Comparison of ENCODE assay signal across 8 mouse cellular contexts in genomic region chr1:86530871-86531546, GRCm38 (mm10). TPM values are rescaled to one million over a fixed set of nuclear protein-coding genes. Genes with fewer than 3 reads are reported as not detected.
DNase-seq lines count a peak whose midpoint lies in the region; ATAC-seq and TF ChIP-seq lines count a peak whose summit lies in the region.

No protein-coding gene starts in this region.

- peaks cover 50% of the 10 kb centered on the region for H3K36me3 ChIP-seq in limb, embryonic 10.5 days
- H3K36me3 ChIP-seq in splenic B cell, adult 2 months (ENCODE audit: control insufficient read depth, insufficient read depth, low read length, poor library complexity, severe bottlenecking): peaks cover 9% of the 10 kb centered on the region

- no peak for ATAC-seq in megakaryocyte progenitor cell, adult 5-6 weeks (replicated peaks; ENCODE audit: poor library complexity)

- H3K27me3 ChIP-seq in limb, embryonic 10.5 days (ENCODE audit: low read depth, poor library complexity, severe bottlenecking): no peaks in the 10 kb centered on the region
- no peaks in the 10 kb centered on the region for H3K27me3 ChIP-seq in splenic B cell, adult 2 months (ENCODE audit: control insufficient read depth, insufficient read depth, low read length, poor library complexity, severe bottlenecking)

- no peak for DNase-seq in layer of hippocampus, adult 2 months (ENCODE audit: low spot score in 2 of 2)
- DNase-seq in layer of hippocampus, adult 9-11 months: no peak
- DNase-seq in embryo, embryonic 9.5 days (ENCODE audit: extremely low spot score): peak; percentile 69
- DNase-seq in limb, embryonic 10.5 days (ENCODE audit: low spot score): no peak
- peak; percentile 34 for DNase-seq in splenic B cell, adult 2 months (ENCODE audit: low read depth, low spot score)
- no peak for DNase-seq in layer of hippocampus, adult 8-10 months (ENCODE audit: low spot score in 2 of 2)
- no peak for DNase-seq in testis, postnatal 10 days (ENCODE audit: low spot score)

- peaks cover 18% of the 10 kb centered on the region for H3K4me1 ChIP-seq in limb, embryonic 10.5 days

- H3K9me3 ChIP-seq in limb, embryonic 10.5 days (replicated peaks): no peaks in the 10 kb centered on the region

- 12% methylated on average over 4 of the region's 4 CpGs for WGBS in limb, embryonic 10.5 days

- H3K4me3 ChIP-seq in layer of hippocampus, adult 2 months: no peak overlapping the region
- peak overlapping the region; percentile 26; the same call in 1 of the 2 replicates for H3K4me3 ChIP-seq in limb, embryonic 10.5 days

- no peak for TF ChIP-seq CTCF in layer of hippocampus, adult 2 months (conservative IDR thresholded peaks at IDR 0.05)

- H3K27ac ChIP-seq in layer of hippocampus, adult 2 months: peak overlapping the region; percentile 39; the same call in 1 of the 2 replicates
- H3K27ac ChIP-seq in limb, embryonic 10.5 days: no peak overlapping the region; the same call in 1 of the 2 replicates

RNA-seq across cellular contexts. Expression of gene Ptma, which starts 4.5 kb away (rescaled TPM):
- 100 to 1,000 TPM; 478 to 491 TPM for total RNA-seq in layer of hippocampus, adult 2 months (2021)
- 3,283 and 3,422 TPM in 2 replicates for polyA plus RNA-seq in limb, embryonic 10.5 days (2016; fragmentation: Nextera tagmentation; extraction: Ambion mirVana)
- total RNA-seq in layer of hippocampus, adult 8-10 months (2022): 100 to 1,000 TPM; 420 to 464 (median 444) TPM
- total RNA-seq in megakaryocyte progenitor cell, adult 5-6 weeks (2015): 6,310 and 6,455 TPM in 2 replicates
- total RNA-seq in megakaryocyte progenitor cell, adult 5-6 weeks (2017): 6,827 and 7,265 TPM in 2 replicates

RNA-seq across cellular contexts. Expression of gene Pde6d, which starts 51.4 kb away (rescaled TPM):
- 10 to 100 TPM; 49.0 to 54.7 TPM for total RNA-seq in layer of hippocampus, adult 2 months (2021)
- polyA plus RNA-seq in limb, embryonic 10.5 days (2016; fragmentation: Nextera tagmentation; extraction: Ambion mirVana): 60.5 and 74.6 TPM in 2 replicates
- 10 to 100 TPM; 47.4 to 55.5 (median 49.3) TPM for total RNA-seq in layer of hippocampus, adult 8-10 months (2022)
- total RNA-seq in megakaryocyte progenitor cell, adult 5-6 weeks (2015): 60.3 and 71.2 TPM in 2 replicates
- total RNA-seq in megakaryocyte progenitor cell, adult 5-6 weeks (2017): 17.9 and 23.6 TPM in 2 replicates

RNA-seq across cellular contexts. Expression of gene Cops7b, which starts 51.7 kb away (rescaled TPM):
- total RNA-seq in layer of hippocampus, adult 2 months (2021): 10 to 100 TPM; 19.5 to 20.6 TPM
- 77.0 and 79.9 TPM in 2 replicates for polyA plus RNA-seq in limb, embryonic 10.5 days (2016; fragmentation: Nextera tagmentation; extraction: Ambion mirVana)
- 10 to 100 TPM; 18.7 to 21.5 (median 19.8) TPM for total RNA-seq in layer of hippocampus, adult 8-10 months (2022)
- 9.3 and 13.2 TPM in 2 replicates for total RNA-seq in megakaryocyte progenitor cell, adult 5-6 weeks (2015)
- total RNA-seq in megakaryocyte progenitor cell, adult 5-6 weeks (2017): 19.5 and 22.7 TPM in 2 replicates

Comparison
In these comparisons a context has a peak if more than half of its experiments do, and no peak if none do; other contexts are left out.
1. DNase-seq: peak in embryo, embryonic 9.5 days (single experiment) and splenic B cell, adult 2 months (single experiment); none in layer of hippocampus, adult 2 months (0 of 2), layer of hippocampus, adult 9-11 months (single experiment), limb, embryonic 10.5 days (single experiment), layer of hippocampus, adult 8-10 months (0 of 2) and testis, postnatal 10 days (single experiment).
2. RNA of gene Ptma, which starts 4.5 kb away (total RNA-seq): 6,310 to 7,265 TPM in megakaryocyte progenitor cell, adult 5-6 weeks; 478 to 491 TPM in layer of hippocampus, adult 2 months and 420 to 464 TPM in layer of hippocampus, adult 8-10 months; every median in the first group is over 10 times any median in the second.